Mouse (Mus musculus) frontal cortex, postnatal 14 days (tissue): ENCODE measurements around the gene 4930503B20Rik.

ENCODE experiments used
- DNase-seq, 2 experiments: peaks; one replicate each; pipeline ENCODE4 v3.0.0; 2022; ENCODE audit warnings: low spot score in 2 of 2

Gene 4930503B20Rik

GRCm38 (mm10) chr3:146652431-146652830 is 1.3 kb upstream of the 4930503B20Rik start:
- DNase-seq = no peak

- DNase-seq = no peak
These were observed 401 bp downstream of the 4930503B20Rik start for GRCm38 (mm10) chr3:146650716-146651115.

GRCm38 (mm10) chr3:146649311-146649894 is 1.7 kb downstream of the 4930503B20Rik start:
- DNase-seq = no peak

GRCm38 (mm10) chr3:146641818-146642427 is 9.2 kb downstream of the 4930503B20Rik start:
- DNase-seq = no peak

- no peak for DNase-seq
These were observed 18.6 kb downstream of the 4930503B20Rik start for GRCm38 (mm10) chr3:146632506-146632905.

- DNase-seq = no peak
These were observed 22.7 kb downstream of the 4930503B20Rik start for GRCm38 (mm10) chr3:146628227-146628982.

- no peak for DNase-seq
These were observed 25.4 kb downstream of the 4930503B20Rik start for GRCm38 (mm10) chr3:146625766-146626165.

- DNase-seq = no peak
These were observed 29.2 kb downstream of the 4930503B20Rik start for GRCm38 (mm10) chr3:146621966-146622365.

- DNase-seq = peak; percentile 75 to 84
These were observed 30.4 kb downstream of the 4930503B20Rik start for GRCm38 (mm10) chr3:146620555-146621249.

- DNase-seq = no peak
These were observed 31.0 kb downstream of the 4930503B20Rik start for GRCm38 (mm10) chr3:146620101-146620500.

GRCm38 (mm10) chr3:146618357-146618756 is 32.8 kb downstream of the 4930503B20Rik start:
- no peak for DNase-seq

GRCm38 (mm10) chr3:146617946-146618345 is 33.2 kb downstream of the 4930503B20Rik start:
- DNase-seq = no peak

- no peak for DNase-seq
These were observed 34.4 kb downstream of the 4930503B20Rik start for GRCm38 (mm10) chr3:146616533-146617283.

GRCm38 (mm10) chr3:146615496-146615895 is 35.6 kb downstream of the 4930503B20Rik start, which contains the start of gene Dnase2b:
Gene Dnase2b (minus strand): TSS chr3:146615596.
- DNase-seq = no peak

- no peak for DNase-seq
These were observed 39.3 kb downstream of the 4930503B20Rik start for GRCm38 (mm10) chr3:146611821-146612220.

GRCm38 (mm10) chr3:146611261-146611660 is 39.9 kb downstream of the 4930503B20Rik start:
- DNase-seq = no peak

GRCm38 (mm10) chr3:146610322-146610721 is 40.8 kb downstream of the 4930503B20Rik start:
- peak in 1 of 2 experiments; percentile 33 for DNase-seq

GRCm38 (mm10) chr3:146607368-146607767 is 43.7 kb downstream of the 4930503B20Rik start:
- DNase-seq = peak; percentile 33 to 41

GRCm38 (mm10) chr3:146604647-146605046 is 46.5 kb downstream of the 4930503B20Rik start:
- no peak for DNase-seq

GRCm38 (mm10) chr3:146602531-146602930 is 48.6 kb downstream of the 4930503B20Rik start:
- DNase-seq = no peak

- no peak for DNase-seq
These were observed 49.9 kb downstream of the 4930503B20Rik start for GRCm38 (mm10) chr3:146601205-146601604.
